Mouse (Mus musculus) cerebellum, postnatal 25 days (tissue): ENCODE measurements around the gene Tkt.
A peak's percentile ranks its signal among the peaks of the same experiment; 100 is the strongest.
"Not testable (repeated sequence)": the region's sequence is repeated elsewhere in the genome, so short reads cannot be mapped to it uniquely, and the experiment has no call there.

Source experiments
- DNase-seq, 2 experiments: peaks; one replicate each; pipeline ENCODE4 v3.0.0; 2021; ENCODE audit warnings: mixed read lengths in 2 of 2

Gene Tkt

DNA sequence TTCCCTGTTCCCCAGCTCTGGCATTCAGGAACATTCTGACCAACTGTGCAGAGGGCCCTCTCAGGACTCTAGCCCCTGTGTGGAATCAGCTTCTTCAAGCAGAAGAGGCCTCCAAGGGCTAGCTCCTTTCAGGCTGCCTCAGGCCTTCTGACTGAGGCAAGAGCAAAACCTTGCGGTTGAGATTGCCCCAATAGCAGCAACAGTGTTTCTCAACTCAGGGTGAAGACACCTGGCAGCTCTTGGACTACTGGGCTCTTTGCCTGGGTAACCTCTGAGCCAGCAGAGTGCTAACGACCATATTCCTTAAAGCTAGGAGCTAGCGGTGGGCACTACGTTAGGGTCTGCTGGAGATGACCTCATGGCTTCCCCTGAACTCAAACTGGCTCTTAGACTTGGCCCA, 5.0 kb downstream of the Tkt start:
- no peak for DNase-seq

DNA sequence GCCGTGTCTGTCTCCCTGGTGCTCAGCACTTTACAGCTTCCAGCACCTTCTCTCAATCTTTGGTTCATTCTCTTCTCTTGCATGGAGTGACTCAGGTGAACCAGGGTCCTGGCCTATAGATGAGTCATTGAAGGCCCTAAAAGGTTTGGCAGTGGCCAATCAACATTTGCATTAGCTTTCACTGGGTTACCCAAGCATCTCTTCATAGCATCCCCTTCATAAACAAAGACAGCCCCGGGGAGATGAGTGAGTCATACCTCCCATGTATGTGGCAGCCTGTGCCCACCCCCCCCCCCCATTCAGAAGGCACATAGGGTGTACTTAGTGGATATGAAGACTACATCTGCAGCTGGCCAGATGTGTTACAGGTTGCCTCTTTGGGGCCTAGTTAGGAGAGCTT, 8.5 kb downstream of the Tkt start:
- no peak for DNase-seq

- no peak for DNase-seq
Measured at GRCm38 (mm10) chr14:30557730-30558129, 9.6 kb downstream of the Tkt start.

DNA sequence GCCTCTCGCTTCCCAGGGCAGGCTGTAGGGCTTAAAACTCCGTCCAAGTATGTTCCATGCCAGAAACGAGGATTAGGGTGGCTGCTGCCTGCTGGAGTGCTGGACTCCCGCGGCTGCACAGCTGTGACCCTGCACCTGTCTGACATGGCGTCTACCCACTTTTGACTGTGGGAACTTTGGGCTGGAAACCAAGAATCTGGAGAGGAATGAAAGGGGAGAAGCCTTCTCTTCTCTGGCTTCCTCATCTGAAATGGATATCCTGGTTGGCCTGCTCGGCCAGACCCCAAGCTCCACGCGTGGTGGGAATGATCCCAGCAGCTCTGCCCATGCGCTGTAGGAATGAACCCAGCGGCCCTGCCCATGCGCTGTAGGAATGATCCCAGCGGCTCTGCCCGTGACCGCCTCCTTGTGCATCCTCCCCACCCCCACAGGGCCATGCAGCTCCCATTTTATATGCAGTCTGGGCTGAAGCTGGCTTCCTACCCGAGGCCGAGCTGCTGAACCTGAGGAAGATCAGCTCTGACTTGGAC, 11.2 kb downstream of the Tkt start:
- peak; percentile 52 to 70 for DNase-seq

GRCm38 (mm10) chr14:30560803-30561389, 12.7 kb downstream of the Tkt start:
- no peak for DNase-seq

DNA sequence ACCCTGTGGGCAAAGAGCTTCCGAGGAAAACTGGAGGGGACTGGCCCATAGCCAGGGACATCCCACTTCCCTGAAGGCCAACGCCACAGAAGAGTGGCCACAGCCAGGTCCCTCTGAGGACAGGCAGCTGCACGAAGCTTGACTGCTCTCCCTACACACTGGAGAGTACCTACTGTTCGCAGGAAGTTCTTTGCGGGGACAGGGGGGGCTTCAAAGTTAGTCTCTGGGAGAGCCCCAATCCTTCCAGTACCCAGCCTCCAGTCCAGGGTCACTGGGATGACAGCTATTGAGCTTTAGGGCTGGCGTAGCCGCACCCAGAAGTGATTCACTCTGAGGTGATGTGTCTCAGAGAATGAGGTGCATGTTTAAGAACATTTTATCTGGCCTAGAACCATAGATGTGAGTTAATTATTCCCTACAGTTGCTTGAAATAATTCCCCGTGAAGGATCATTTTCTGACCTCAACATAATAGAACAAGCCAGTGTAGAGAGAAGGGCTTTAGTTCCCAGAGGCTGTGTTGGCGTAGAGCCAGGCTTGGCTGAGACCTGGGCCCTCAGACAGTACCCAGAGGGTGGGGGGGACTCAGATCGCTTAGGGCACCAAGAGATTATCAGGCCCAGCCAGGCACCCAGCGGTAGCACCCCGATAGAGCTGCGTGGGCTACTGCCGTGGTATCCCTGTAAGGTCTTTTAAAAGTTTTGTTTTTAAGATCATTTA, 13.5 kb downstream of the Tkt start:
- DNase-seq = peak in 1 of 2 experiments; percentile 57

- no peak for DNase-seq
Measured at GRCm38 (mm10) chr14:30562343-30562742, 14.2 kb downstream of the Tkt start.

- peak in 1 of 2 experiments; percentile 51 for DNase-seq
Measured at GRCm38 (mm10) chr14:30564451-30564850, 16.3 kb downstream of the Tkt start.

- DNase-seq = no peak
Measured at GRCm38 (mm10) chr14:30566317-30566716, 18.2 kb downstream of the Tkt start.

DNA sequence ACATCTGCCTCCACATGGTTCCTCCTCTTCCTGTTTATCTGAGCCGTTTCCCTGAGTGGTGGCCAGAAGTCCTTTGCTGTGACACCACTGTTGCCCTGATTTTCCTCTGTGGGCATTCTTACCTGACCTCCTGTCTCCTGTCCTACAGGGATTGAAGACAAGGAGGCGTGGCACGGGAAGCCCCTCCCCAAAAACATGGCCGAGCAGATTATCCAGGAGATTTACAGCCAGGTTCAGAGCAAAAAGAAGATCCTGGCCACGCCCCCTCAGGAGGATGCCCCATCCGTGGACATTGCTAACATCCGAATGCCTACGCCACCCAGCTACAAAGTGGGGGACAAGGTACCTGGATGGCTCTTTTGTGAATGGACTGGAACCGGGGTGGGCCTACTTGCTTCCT, 19.9 kb downstream of the Tkt start:
- no peak for DNase-seq

- DNase-seq = no peak
Measured at GRCm38 (mm10) chr14:30570303-30570702, 22.1 kb downstream of the Tkt start.

DNA sequence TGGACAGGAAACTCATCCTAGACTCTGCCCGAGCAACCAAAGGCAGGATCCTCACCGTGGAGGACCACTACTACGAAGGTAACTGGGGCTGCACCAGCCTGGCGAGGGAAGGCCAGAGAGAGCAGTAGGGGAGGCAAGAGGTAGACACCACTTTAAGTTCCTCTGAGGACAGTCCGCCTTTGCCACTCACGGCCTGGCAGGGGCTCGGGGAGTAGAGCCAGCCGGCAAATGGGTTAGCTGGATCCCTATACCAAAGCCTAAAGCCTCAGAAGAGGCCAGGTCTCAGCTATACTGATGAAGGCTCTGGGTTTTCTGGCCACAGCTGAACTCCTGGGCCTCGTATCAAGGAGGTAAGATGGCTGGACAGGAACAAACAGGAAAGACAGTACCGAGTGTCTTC, 24.1 kb downstream of the Tkt start:
- no peak for DNase-seq

DNA sequence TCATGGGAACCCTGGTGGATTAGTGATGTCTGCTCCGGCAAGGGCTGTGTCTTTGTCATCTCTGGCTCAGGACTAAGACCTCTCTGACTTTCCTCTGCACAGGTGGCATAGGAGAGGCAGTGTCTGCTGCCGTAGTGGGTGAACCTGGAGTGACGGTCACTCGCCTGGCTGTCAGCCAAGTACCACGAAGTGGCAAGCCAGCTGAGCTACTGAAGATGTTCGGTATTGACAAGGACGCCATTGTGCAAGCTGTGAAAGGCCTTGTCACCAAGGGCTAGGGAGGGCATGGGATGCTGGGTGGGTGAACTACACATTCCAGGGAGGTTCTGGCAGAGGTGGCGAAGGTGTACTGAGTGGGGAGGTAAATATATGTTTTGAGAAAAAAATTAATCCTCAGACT, 25.1 kb downstream of the Tkt start:
- no peak for DNase-seq

GRCm38 (mm10) chr14:30573983-30574584, 25.9 kb downstream of the Tkt start:
- peak; percentile 80 to 86 for DNase-seq

DNA sequence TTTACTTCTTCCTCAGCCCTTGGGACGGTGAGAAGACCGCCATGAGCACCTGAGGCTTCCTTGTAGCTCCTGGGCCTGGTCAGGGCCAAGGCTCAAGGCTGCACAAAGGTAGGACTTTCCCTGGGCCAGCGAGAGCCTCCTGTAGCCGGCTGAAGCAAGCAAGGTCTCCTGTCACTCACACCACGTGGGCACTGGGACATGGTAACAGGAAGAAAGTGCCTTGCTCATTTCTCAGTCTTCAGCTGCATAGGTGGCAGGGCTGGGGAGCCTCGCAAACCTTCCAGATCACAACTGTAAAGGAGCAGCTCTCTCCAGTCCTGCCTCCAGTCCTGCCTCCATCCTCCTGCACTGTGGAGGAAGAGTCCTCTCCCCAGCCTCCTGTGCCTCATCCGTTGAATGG, 27.6 kb downstream of the Tkt start:
- DNase-seq = no peak

- no peak for DNase-seq
Measured at GRCm38 (mm10) chr14:30576260-30576659, 28.1 kb downstream of the Tkt start.

DNA sequence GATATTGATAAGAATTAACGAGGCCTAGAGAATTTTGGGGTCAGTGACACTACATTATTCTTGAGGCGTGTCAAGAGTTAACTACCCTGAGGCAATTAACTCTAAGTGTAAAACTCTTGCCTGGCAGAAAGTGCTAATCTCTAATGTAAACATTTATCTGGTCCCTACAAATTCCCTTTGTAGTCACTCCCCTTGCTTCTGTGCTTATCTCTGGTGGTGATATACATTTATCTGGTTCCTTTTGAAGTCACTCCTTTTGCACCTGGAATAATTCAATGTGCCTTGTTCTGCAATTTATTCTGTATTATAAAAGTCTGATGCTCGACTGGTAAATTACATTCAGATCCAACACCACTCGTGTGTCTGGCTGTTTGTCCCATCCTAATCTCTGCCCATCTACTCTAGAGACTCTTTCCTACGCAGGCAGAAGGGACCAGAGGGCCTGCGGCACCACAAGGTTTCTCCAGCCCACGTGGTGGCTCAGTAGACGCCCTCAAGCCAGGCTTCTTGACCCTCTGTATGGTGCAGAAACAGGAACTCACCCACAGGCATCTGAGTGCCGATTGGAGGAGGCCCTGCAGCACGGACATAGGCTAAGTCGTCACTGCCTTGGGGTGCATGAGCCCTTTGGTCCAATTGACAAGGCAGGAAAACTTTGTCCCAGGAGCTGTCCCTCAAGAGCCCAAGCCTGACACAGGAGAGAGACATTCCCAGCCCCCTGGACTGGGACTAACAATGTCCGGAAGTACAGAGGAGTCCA, 29.3 kb downstream of the Tkt start:
- not testable (repeated sequence) for DNase-seq

DNA sequence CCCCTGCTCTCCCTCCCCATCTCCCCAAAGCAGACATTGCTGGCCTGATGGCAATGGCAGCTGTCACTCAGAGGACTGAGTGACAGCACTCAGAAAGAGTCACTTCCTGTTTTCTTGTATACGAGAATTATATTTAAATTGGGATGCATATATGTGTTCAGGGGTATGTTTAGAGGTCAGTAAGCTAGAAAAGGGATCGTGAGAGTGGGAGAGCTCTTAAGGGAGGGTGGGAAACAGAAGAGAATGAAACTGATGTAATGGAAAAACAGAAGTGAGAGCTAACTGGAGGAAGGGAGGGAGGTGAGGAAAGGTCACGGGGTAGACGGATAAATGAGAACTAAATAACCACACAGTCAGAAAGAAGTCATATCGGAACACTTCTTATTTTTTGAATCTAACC, 31.0 kb downstream of the Tkt start:
- no peak for DNase-seq

GRCm38 (mm10) chr14:30579882-30580281, 31.7 kb downstream of the Tkt start:
- no peak for DNase-seq

- DNase-seq = no peak
Measured at GRCm38 (mm10) chr14:30581238-30581637, 33.1 kb downstream of the Tkt start.

DNA sequence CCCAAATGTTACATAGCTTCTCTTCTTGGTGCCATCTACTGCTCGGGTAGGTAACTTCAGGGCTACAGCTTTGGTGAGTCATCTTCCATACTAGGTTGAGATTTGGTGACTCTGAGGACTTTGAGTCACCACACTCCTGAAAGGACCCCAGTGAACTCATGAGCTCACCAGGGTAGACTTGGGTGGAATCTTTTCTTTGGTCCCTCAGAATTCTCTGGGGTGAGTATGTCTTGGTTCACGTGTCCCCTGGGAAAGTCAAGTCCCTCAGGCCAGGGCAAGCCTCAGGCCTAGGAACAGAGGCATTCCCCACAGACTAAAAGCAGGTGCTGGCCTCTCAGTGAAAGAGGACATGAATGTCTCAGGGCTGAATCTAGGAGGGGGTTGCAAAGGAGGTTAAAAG, 35.9 kb downstream of the Tkt start:
- no peak for DNase-seq

GRCm38 (mm10) chr14:30584497-30585251, 36.5 kb downstream of the Tkt start:
- DNase-seq = no peak

GRCm38 (mm10) chr14:30585323-30585722, 37.2 kb downstream of the Tkt start:
- DNase-seq = no peak
